Mouse (Mus musculus) retina, postnatal 1 day (tissue): ENCODE measurements around the gene Slc17a5.
A peak's percentile ranks its signal among the peaks of the same experiment; 100 is the strongest.

Experiments
- DNase-seq: peaks from one replicate; pipeline ENCODE4 v3.0.0-alpha.2; 2012

Slc17a5 gene

GRCm38 (mm10) chr9:78587914-78588313, at the start of gene Slc17a5:
TSS of gene Slc17a5 (minus strand) at chr9:78588041.
- peak; percentile 96 for DNase-seq

- DNase-seq = no peak
Observed at GRCm38 (mm10) chr9:78633976-78634375, 46.1 kb upstream of the Slc17a5 start.

DNA sequence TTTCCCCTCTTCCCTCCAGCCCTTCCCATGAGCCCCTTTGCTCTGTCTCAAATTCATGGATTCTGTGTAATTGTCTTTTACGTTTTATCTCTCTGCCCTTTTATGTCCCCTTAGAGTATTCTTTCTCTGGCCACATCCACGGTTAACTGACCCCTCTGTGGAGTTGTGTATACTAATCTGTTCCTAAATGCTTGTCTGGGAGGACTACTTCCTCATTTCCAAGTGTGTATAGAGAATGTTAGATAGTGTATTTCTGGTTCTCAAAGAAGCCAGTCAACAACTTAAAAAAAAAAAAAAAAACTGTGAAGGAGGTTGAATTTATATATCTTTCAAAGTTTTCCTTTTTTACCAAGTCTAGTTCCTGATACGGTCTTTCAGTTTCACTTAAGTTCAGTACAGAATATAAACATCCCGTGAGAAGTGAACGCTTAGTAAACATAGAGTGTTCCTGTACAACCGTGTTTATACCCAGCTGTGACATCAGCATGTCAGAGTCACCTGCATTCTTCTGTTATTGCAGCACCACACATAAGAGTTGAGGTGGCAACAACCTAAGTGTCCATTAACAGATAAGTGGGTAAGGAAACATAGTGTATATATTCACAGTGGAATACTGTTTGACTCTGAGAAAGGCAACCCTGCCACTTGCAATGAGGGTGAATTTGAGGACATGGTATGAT, 44.1 kb upstream of the Slc17a5 start:
- DNase-seq = no peak

DNA sequence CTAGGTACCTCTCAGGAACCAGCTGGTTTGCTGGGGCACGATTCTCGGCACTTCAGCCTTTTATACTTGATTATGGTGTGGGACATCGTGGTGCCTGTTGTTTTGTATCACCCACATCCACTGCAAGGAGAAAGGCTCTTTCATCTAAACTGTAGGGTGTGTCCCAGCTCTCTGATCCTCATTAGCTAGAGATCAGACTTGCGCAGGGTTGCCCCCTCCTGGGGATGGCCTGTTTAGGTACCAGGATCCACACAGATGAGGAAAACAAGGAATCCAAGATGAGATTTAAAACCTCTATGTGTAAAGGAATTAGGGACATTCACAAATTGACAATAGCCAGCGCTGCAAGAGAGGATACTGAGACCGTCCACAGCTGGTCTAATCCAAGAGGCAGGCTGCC, 42.1 kb upstream of the Slc17a5 start:
- peak; percentile 12 for DNase-seq

DNA sequence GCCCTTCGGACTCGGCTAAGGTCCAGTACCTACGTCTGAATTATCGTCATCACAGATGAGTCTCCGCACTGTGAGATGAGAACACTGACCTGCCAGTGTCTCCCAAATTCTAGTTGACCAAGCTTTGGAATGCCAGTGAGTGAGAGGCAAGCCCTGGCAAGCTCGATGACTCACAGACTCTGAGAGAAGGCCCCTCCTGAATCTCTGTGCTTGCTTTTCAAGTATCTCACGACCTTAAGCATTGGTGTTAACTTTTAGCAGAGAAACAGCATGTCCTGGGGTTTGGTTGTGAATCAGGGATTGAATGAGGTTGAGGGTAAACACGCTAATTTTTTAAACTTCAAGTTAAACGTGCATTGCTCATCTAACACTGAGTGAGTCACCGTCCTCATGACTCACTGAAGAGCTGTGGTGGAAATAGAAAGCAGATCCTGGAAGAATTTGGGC, 35.5 kb upstream of the Slc17a5 start:
- DNase-seq = no peak

DNA sequence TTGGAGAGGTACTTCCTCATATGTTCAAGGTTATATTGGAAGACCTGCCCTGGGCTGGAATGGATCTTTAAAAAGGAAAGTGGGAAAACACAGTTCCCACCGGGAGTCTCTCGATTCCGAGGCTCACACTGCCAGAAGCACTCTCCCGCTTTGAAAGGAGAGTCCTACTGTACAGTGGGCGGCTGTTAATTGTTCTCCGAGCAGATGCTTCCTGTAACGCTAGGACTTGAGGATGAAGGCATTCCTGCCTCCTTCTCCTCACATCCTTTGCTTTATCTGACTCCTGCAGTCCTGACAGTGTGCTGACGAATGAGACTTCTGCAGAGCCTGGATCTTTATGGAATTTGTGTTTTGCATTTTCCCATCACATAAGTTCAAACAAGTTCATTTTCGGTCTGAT, 31.4 kb upstream of the Slc17a5 start:
- no peak for DNase-seq

DNA sequence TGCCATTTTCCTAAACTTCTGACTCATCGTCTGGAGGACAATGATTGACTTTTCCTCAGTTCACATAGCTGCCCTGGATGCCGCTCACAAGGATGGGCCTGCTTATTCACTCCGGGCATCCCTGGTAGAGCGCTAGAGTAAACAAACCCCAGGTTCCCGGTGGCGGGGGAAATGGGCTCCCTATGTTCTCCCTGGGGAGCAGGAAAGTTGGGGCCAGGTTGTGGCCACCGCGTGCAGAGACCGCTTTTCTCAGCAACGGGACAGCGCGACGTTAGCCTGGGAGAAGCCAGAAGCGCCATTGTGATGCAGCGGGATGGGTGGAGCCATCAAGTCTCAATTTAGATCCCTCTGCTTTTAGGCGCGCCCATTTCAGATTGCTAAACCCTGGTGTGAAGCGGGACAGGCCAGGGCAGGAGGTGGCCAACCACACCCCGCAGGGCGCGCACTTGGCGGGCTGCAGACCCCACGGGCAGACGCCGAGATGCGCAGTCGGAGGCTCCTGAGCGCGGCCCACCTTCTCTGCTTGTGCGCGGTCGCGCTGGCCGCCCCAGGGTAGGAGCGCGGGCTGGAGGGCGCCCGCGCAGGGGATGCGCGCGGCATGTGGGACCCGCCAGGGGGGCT, 27.7 kb upstream of the Slc17a5 start, which contains the start of gene Cd109:
Cd109 (plus strand) TSS at position 146 of the 621 bp plus-strand sequence.
- DNase-seq = peak; percentile 72

- peak; percentile 34 for DNase-seq
Observed at GRCm38 (mm10) chr9:78614201-78614600, 26.4 kb upstream of the Slc17a5 start.

GRCm38 (mm10) chr9:78601046-78601730, 13.3 kb upstream of the Slc17a5 start:
- DNase-seq = peak; percentile 35

- no peak for DNase-seq
Observed at GRCm38 (mm10) chr9:78599927-78600326, 12.1 kb upstream of the Slc17a5 start.

GRCm38 (mm10) chr9:78596834-78597233, 9.0 kb upstream of the Slc17a5 start:
- DNase-seq = peak; percentile 57

DNA sequence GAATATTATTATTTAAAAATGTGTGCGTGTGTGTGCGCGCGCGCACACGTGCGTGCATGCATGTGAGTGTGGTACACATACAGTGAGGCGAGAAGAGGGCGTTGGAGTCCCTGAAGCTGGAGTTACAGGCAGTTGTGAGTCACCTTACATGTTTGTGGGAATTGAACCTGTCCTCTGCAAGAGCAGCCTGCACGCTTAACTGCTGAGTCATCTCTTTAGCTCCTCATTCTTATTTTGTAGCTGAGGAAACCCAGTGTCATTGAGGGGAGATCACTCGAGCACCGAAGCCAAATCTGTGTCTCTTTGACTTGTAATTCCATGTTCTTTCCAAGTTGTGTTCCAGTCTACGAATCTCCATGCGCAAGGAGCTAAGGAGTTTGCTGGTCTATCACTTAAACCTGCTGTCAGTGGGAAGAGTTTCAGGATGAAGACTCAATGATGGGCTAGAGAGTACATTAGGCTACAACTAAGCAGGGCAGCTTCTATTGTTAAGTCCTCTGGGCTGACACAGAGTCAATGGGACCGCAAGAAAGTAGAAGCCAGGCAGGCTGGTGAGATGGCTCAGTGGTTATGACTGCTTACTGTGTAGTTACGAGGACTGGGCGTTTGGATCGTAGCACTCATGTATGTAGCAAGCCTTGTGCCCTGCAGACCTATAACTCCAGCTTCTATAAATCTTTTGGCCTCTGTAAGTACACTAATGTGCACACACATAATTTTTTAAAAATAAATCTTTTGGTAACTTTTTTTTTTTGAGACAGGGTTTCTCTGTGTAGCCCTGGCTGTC, 8.1 kb upstream of the Slc17a5 start:
- no peak for DNase-seq

- no peak for DNase-seq
Observed at GRCm38 (mm10) chr9:78595257-78595656, 7.4 kb upstream of the Slc17a5 start.

- DNase-seq = no peak
Observed at GRCm38 (mm10) chr9:78590471-78590870, 2.6 kb upstream of the Slc17a5 start.

DNA sequence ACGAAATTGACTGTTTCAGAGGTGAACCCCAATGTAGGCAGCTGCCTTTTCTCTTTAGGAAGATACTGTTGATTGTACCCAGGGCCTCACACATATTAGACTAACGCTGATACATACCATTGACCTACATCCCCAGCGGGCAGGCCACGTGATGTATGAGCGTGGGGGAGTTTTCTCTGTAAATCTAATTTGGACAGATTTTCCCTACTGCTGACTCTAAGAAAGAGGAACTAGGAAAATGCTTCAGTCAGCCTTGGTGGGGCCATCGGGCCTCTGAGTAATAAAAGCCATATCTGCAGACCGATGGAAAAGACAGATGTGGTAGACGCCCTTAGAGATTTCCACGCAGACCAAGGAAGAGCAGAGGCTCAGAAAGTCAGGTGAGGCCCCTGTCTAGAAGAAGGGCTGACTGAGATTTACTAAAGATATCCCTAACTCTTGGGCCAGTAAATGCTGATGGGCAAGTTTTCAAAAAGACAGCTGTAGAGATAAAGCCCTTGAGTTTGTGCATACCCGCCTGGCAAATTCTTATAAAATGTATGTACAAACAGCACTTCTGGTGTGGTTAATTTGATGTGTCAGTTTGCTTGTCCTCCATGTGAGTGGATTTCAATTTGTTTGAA, 681 bp upstream of the Slc17a5 start:
- DNase-seq = no peak

GRCm38 (mm10) chr9:78587218-78587883, 490 bp downstream of the Slc17a5 start:
- no peak for DNase-seq

DNA sequence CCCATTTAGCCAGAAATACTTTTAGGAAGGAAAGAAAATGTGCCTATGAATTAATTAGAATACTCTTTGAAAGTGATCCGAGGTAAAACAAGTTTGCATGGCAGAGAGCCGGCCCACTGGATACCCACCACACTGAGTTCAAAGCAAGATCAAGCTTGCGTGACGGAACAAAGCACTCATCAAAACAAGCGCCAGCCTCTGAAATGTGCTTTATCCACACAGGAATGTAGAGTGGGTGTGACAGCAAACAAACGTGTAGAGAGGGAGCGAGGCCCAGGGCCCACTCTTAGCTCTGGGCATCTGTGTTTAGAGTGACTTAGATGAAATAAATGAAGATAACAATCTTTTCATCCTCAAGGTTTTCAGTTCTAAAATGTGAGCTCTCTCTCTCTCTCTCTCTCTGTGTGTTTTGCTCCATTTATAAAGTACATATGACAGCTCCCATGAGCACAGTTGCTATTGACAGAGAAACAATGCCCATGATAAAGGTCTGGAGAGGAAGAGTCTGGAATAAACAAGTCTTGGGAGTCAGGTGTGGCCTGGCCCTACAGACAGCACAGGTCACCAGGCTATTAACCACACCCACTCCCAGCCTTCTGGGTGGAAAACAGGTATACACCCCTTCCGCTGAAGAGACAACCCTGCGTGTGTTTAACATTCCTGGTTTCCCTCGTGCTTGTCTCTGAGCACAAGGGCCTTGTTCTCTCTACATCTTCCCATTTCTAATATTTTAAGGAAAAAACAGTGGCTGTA, 8.0 kb downstream of the Slc17a5 start:
- no peak for DNase-seq

GRCm38 (mm10) chr9:78578824-78579223, 9.0 kb downstream of the Slc17a5 start:
- no peak for DNase-seq

DNA sequence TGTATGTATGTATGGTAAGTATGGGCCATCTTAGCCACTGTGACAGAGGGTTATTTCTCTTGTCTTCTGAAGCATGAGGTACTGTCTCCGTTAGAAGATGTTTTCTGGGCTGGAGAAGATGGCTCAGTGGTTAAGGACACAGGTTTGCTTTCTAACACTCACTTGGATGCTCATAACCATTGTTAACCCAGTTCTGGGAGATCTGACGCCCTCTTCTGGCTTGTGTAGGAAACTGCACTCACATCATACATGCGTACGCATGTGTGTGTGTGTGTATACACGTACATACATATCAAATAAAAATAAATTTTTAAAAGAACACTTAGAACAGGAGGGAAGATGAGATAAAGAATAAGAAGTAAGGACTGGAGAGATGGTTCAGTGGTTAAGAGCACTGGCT, 11.4 kb downstream of the Slc17a5 start:
- DNase-seq = no peak

- no peak for DNase-seq
Observed at GRCm38 (mm10) chr9:78569934-78570333, 17.9 kb downstream of the Slc17a5 start.

DNA sequence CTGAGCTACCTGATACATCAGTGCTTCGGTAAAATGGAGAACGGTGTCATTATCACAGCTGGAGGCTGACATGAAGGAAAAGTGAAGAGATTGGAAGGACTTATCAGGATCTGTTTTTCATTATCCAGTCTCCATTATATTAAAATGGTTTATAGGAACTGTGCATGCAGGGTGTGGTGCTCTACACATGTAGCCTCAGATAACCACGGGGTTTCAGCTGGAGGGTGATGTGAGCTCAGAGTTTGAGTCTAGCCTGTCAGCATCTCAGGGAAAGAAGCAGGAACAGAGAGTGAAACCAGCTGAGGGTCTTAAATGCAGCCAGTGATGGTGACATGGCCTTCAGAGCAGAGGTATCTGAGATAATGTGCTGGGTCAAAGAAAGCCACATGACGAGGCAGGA, 28.4 kb downstream of the Slc17a5 start:
- DNase-seq = no peak
